Mouse (Mus musculus) urinary bladder, postnatal 4 days (tissue): ENCODE data around the gene Gm45021.

Experiments used
- DNase-seq, 2 experiments: peaks; one replicate each; pipeline ENCODE4 v3.0.0; 2021 to 2022; ENCODE audit warnings: low spot score in 2 of 2

Gene Gm45021

GRCm38 (mm10) chr6:48647611-48648010, 58.2 kb downstream of the Gm45021 start:
- no peak for DNase-seq

GRCm38 (mm10) chr6:48648779-48649178, 59.4 kb downstream of the Gm45021 start:
- no peak for DNase-seq

GRCm38 (mm10) chr6:48650041-48650440, 60.6 kb downstream of the Gm45021 start:
- DNase-seq: no peak

GRCm38 (mm10) chr6:48658721-48659120, 69.3 kb downstream of the Gm45021 start:
- DNase-seq: no peak
